Mouse (Mus musculus) erythroblast, embryonic 14.5 days (primary cell): ENCODE measurements around the gene Frmpd1.

ENCODE experiments used
- GATA1 ChIP-seq: IDR thresholded peaks from 2 replicates; pipeline ENCODE4 v1.6.1; 2012; ENCODE audit warnings: low read length, inconsistent platforms, mixed read lengths
- TAL1 ChIP-seq: IDR thresholded peaks from 3 replicates; pipeline ENCODE4 v1.6.1; 2012; ENCODE audit warnings: low read length, inconsistent platforms, mixed read lengths

GRCm38 (mm10) chr4:45311056-45311455 is 126.4 kb downstream of the Frmpd1 start:
- TF ChIP-seq GATA1 (no peak), TAL1 (no peak)
